Mouse (Mus musculus): ENCODE results near the gene Eif2s2.
A peak's percentile ranks its signal among the peaks of the same experiment; 100 is the strongest.

The Eif2s2 gene

DNA sequence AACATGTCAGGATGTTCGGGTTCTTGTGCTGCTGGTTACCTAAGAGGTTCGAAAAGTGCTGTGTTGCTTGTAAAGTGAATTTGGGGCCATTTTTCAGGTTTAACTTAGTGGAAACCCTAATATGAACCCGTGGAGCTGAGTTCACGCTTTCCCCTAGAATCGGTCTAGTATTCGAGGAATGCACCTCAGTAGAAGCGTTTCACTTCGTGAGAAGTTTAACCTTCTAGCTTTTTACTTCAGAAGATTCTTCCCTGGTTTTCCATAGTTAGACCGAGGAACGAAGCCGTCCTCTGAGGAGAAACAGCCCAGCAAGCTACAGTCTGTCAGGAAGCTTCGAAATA is 280 bp upstream of the Eif2s2 start:
- no peak for DNase-seq (ENCODE audit: low spot score in 2 of 2)

DNA sequence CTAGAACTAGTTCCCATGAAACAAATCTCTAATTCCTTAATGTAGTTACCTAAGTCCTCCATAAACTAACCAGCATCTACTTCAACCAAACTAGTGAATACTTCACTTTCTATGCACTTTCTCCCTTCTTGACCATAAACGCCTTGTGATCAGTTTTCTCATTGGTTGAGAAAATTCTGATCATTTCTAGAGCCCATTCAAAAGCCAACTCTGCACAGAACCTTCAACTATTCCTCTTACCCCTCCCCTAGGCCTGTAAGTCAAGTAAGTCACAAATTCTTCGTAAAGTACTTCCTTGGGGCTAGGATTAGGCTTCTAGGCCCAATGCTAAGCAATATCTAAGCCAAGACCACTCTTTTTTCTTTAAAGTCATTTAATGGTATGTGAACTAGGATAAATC is 1.1 kb downstream of the Eif2s2 start:
- no peak for DNase-seq (ENCODE audit: low spot score in 2 of 2)

DNA sequence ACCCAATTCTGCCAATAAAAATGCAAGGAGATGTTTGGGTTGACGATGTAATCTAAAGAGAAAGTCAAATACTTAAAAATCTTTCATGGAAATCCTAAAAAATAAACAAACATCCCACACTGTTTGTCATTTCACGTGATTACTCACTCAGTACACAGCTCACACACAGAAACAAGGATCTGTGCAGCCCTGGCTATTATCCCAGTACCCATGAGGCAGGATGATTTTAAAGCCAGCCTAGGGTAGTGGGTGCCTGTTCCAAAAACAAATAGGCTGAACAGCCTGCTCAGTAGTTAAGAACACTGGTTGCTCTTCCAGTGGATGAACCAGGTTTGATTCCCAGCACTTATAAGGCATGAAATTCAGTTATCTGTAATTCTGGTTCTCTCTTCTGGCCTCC is 16.1 kb downstream of the Eif2s2 start:
- DNase-seq (ENCODE audit: low spot score in 2 of 2): no peak

DNA sequence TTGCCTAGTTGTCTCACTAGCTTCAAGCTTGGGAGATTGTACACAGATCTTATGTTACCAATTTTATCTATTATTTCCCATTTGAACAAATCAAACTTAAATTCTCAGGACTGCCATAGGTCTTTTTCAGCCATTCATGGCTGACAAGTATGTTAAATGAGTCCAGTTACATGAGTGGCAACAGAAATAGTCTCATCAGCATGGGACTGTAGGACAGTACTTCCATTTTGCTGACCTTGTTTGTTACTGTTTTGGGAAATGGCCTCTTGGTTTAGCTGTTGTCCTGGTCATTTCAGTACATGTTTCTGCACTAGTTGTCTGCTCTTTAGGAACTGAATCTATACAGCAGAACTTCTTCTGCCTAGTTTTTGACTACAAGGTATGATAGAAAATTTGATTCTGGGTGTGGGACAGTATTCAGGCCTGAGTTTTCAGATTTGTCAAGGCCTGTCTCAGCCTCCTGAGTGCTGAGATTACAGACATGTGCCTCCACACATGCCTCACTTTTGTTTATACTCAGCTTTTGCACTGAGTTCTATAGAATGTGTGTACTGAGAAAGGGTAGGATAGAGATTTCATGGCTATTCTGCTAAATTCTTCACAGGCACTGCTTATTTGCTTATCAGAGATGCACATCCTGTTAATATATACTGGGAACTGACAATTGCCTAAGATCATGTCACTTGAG is 22.6 kb downstream of the Eif2s2 start:
- no peak for DNase-seq (ENCODE audit: low spot score in 2 of 2)

DNA sequence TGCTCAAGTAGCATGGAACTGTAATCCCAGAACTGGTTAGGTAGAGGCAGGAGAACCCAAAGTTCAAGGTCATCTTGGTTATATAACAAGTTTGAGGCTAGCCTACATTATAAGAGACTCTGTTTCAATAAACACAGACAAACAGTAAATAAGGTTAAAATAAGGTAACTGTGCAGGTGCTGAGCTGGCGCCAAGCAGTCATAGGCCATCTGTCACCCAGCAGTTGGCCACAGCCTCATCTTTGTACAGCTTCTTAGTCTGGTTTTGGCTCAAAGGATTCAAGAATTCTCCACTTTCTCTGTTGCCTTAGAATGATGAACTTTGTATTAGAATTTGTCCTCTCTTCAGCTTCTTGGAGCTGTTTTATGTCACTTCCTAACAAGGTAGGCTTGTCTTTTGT is 24.6 kb downstream of the Eif2s2 start:
- no peak for DNase-seq (ENCODE audit: low spot score in 2 of 2)

DNA sequence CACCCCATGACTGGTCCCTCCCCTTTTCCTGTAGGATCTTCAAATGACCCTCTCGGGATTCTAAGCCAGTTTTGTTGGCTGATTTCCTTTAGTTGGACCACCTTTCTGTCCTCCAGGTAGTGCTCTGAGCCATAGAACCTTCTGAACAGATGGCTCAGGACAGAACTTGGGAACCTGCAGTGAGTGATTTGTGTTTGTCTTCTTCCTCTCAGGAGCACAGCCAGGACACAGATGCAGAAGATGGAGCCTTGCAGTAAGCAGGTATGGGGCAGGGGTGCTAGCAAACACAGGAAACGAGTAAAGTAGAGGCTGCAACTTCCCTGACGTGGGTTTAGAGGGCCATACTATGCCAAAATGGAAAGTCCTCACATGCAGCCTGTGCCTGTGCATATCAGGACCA is 27.0 kb downstream of the Eif2s2 start:
- DNase-seq (ENCODE audit: low spot score in 2 of 2): no peak

DNA sequence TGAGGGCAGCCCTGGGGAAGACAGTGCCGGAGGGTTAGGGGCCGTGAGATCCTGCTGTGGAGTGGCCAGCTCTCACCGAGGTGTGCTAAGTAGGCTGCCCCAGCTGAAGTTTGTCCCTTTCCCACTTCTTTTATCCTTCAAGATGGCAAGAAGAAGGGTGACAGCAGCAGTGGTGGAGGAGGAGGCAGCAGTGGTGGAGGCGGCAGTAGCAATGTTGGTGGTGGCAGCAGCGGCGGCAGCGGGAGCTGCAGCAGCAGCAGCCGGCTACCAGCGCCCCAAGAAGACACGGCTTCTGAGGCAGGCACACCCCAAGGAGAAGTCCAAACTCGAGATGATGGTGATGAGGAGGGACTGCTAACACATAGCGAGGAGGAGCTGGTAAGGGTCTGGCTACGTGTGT is 29.1 kb downstream of the Eif2s2 start:
- no peak for DNase-seq (ENCODE audit: low spot score in 2 of 2)

DNA sequence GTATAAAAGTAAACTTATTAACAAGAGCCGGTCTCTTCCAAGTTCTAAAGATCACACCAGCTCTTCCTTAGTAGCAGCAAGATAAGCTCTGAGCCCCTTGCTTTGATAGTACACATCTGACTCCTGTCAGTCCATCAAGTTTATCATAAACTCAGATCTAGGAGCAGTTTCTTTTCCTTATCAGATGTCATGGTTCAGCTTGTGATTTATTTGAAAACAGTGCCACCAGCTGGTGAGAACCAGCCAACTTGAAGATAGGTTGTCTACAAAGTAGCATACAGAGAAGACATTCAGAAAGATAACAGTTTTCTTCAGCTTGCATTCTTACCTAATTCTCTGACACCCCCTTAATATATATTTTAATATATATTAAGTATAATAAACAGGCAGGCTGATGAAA is 37.4 kb downstream of the Eif2s2 start:
- DNase-seq (ENCODE audit: low spot score in 2 of 2): peak in 1 of 2 experiments; percentile 52

DNA sequence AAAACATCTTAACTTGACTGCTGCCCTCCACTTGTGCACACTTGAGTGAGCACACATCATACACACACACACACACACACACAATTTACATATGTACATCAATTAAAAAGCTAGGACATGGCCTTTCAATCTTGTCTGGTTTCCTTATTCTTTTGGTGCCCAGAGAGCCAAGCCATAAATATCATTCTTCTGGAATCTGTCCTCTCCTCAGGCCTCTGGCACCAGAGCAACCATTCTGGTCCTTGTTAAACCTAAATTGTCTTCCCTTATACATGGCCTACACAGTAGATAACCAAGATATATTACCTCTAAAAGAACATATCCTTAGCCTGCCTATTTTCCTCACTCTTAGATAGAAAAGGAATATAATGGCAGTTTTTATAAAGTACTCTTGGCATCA is 44.6 kb downstream of the Eif2s2 start:
- no peak for DNase-seq (ENCODE audit: low spot score in 2 of 2)

DNA sequence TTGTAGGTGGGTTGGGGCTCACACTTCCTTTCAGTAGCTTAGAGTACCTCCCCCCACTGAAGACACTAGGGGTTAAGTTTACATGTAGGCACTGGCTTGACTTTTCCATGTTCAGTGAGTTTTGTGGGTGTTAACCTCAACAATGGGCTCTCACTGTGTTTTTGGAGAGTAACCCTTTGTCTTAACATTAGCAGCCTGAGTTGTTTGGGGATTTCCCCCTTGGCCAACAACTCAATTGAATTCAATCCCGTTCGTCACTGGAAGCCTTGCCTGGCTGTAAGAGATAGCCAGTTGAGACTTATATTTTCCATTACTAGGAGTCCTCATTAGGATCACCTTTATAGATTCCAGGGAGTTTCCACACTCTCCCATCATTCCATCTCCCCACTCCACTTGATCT is 56.2 kb downstream of the Eif2s2 start:
- DNase-seq (ENCODE audit: low spot score in 2 of 2): no peak

DNA sequence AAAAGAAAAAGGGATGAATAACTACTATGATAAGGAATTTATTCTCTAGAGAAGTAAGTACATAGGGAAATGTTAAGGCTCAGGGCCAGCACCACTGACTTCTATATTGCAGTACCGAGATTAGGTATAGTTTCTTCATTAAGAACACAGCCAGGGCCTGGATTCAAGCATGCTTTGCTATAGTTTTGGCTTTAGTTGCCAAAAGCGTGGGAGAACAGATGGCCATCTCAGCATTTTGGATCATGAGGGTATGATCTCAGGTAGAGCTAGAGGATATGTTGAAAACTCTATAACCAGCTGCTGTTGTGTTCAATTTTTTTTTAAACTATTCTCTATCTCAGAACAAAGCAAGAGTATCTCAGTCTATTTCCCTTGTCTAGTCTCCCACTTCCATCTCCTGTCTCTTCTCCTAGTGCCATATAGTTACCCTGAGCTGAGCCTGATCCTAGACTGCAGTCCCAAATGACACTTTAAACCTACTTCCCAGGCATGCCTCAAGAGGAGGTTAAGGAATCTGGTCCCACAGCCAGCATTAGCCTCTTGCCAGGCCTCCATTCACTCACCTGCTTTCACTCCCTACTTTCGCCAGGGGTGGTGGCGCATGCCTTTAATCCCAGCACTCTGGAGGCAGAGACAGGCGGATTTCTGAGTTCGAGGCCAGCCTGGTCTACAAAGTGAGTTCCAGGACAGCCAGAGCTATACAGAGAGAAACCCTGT is 58.4 kb downstream of the Eif2s2 start:
- no peak for DNase-seq (ENCODE audit: low spot score in 2 of 2)

DNA sequence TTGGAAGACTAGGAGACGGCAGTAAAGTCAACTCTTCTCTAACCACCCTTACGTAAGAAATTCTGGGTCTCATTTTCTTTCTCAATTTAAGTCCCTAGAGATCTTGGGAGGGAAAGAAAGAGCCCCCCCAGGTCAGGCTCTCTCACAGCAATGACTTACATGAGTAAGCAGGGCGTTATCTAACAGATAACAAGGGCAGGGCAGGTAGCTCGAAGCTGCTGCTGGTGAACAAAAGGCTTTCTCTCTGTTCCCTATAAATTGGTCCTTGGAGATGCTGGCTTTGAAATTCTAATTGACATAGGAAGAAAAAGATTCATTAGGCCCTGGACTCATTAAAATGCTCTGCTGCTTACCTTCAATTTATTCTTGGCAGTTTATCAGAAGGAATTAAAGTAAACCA is 60.3 kb downstream of the Eif2s2 start:
- DNase-seq (ENCODE audit: low spot score in 2 of 2): no peak

DNA sequence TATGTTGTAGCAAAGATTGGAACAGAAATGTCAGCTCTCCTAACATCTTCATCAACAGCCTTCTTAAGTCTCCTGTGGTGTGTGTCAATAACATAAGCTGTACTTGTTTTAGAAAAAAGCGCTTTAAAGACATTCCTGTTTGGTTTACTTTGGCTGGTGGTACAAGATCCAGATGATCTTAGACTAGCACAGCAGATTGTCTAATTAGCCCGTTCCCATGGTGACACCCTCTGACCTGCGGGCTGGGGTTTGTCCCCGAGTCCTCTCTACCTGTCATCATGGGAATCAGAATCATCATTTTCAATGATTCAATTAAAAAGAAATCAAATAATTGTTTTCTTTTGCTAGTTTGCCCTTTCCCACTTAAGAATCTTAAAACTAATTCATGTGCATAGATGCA is 65.2 kb downstream of the Eif2s2 start:
- no peak for DNase-seq (ENCODE audit: low spot score in 2 of 2)

DNA sequence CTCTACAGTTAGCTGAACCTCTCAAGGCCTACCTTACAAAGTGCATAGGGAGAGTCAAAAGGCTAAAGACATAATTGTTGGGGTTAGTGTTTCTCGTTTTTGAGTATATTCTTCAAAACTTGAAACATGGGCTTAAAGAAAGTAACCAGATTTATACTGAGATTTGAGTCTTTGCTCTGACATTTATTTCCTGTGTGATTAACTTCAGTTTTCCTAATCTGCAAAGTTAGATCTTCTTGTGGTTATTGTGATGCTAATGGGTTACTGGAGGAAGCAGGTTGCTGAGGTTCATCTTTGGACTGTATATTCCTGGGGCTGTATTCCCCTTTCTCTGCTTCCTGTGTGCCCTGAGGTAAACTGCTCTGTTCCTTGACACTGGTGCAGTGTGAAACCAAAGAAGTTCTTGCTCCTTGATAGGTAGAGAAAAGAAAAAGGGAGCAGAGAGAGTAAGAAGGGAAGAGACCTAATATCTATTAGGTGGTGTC is 66.6 kb downstream of the Eif2s2 start:
- no peak for DNase-seq (ENCODE audit: low spot score in 2 of 2)
